ENCODE assay signal across 10 mouse cellular contexts in the genomic region with DNA sequence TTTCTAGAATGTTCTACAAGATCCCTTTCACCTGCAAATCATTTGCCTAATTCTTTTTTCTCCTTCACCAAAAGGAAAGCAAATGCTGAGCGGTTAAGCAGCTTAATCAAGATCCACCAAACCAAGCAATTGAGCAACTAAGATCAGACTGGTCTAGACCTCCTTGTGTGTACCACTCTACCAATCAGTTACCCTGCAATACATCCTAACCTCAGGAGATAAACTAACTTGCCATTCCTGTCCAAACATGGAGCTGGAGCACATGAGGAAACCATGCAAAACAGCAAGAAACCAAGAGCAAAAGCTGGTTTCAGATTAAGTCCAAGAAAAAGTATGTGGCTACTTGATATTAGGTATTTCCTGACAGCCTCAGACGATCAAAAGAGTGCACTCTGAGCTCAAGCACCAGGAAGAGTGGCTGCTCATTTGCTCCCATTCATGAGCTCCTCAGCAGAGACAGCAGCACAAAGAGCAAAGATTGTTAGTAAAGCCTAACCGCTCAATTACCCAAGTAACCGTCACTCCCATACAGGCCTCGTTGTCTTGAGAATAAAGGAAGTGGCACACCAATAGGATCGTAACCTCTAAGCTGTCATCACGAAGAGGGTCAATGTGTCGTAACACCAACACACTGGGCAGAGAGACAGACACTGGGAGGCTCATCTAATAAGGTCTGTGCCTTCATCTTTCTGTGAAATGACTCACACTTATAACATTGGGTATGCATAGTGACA.
DNase-seq lines count a peak whose midpoint lies in the region; ATAC-seq and TF ChIP-seq lines count a peak whose summit lies in the region.
"Had no signal": no experiment of that assay in that cellular context is flagged by ENCODE, and none has a peak within 500 bp of the region (broad histone marks: within the 10 kb centered on the region; RNA-seq: fewer than 3 reads in every experiment).

No protein-coding gene starts in this region.

- H3K4me1 ChIP-seq in lung, adult 2 months (ENCODE audit: control insufficient read depth, insufficient read depth, low read length), result no peaks in the 10 kb centered on the region
- peaks cover 23% of the 10 kb centered on the region for H3K4me1 ChIP-seq in forebrain, embryonic 10.5 days
- no peaks in the 10 kb centered on the region for H3K4me1 ChIP-seq in hindbrain, postnatal 0 days (ENCODE audit: insufficient read depth, low read length)
- H3K4me1 ChIP-seq in heart, adult 2 months (ENCODE audit: control insufficient read depth, insufficient read depth, low read length), result no peaks in the 10 kb centered on the region

- intact Hi-C loops in heart, adult 2 months (cut with DNase I), result no loop called here

- TF ChIP-seq EP300 in heart, adult 2 months (IDR thresholded peaks at IDR 0.05; ENCODE audit: insufficient read depth, low read depth, low read length), result no peak

- no peaks in the 10 kb centered on the region for H3K9me3 ChIP-seq in forebrain, embryonic 10.5 days
- H3K9me3 ChIP-seq in hindbrain, postnatal 0 days (ENCODE audit: low read length), result no peaks in the 10 kb centered on the region

- peaks cover 44% of the 10 kb centered on the region for H3K27me3 ChIP-seq in forebrain, embryonic 10.5 days (ENCODE audit: poor library complexity, severe bottlenecking)
- no peaks in the 10 kb centered on the region for H3K27me3 ChIP-seq in hindbrain, postnatal 0 days (ENCODE audit: insufficient read depth, low read length)
- no peaks in the 10 kb centered on the region for H3K27me3 ChIP-seq in heart, adult 2 months (ENCODE audit: control insufficient read depth, insufficient read depth, low read length)

- TF ChIP-seq POLR2A in lung, adult 2 months (IDR thresholded peaks at IDR 0.05; ENCODE audit: borderline replicate concordance, extremely low read depth, low read depth, low read length), result no peak
- TF ChIP-seq POLR2A in heart, adult 2 months (IDR thresholded peaks at IDR 0.05; ENCODE audit: insufficient read depth, low read depth, low read length), result no peak

- DNase-seq in lung, postnatal 25 days (ENCODE audit: low spot score), result peak; percentile 4
- no peak for DNase-seq in lung, adult 2 months
- peak; percentile 29 for DNase-seq in forebrain, embryonic 10.5 days (ENCODE audit: extremely low spot score, low spot score)
- no peak for DNase-seq in hindbrain, postnatal 0 days (ENCODE audit: low spot score)
- DNase-seq in urinary bladder, postnatal 14 days (ENCODE audit: low spot score), result no peak
- no peak for DNase-seq in heart, adult 2 months
- DNase-seq: cerebellum, adult 8-10 months had no signal

- no peak overlapping the region for H3K9ac ChIP-seq in hindbrain, postnatal 0 days (replicated peaks; ENCODE audit: low read length)
- no peak overlapping the region for H3K9ac ChIP-seq in heart, adult 2 months (ENCODE audit: low read depth, low read length)

- peak; percentile 55; the same call in 1 of the 2 replicates for ATAC-seq in hindbrain, postnatal 0 days
- ATAC-seq in neutrophil, adult 5-6 weeks (ENCODE audit: extremely low read depth, insufficient number of reproducible peaks, low FRiP score, poor library complexity, severe bottlenecking), result peak; percentile 85
- ATAC-seq in inflammation-experienced regulatory T-cells, adult 6 months, result no peak
- ATAC-seq: lung, postnatal 0 days had no signal

- H3K79me2 ChIP-seq in heart, adult 2 months (replicated peaks; ENCODE audit: control insufficient read depth, insufficient read depth, low read length), result no peaks in the 10 kb centered on the region

- TF ChIP-seq CTCF in lung, adult 2 months (IDR thresholded peaks at IDR 0.05; ENCODE audit: insufficient read depth, low read length), result no peak
- TF ChIP-seq CTCF in hindbrain, postnatal 0 days (IDR thresholded peaks at IDR 0.05; ENCODE audit: low read depth), result no peak
- no peak for TF ChIP-seq CTCF in heart, adult 2 months (IDR thresholded peaks at IDR 0.05)

- H3K27ac ChIP-seq in forebrain, embryonic 10.5 days, result no peak overlapping the region
- H3K27ac ChIP-seq in hindbrain, postnatal 0 days, result no peak overlapping the region
- H3K27ac ChIP-seq in heart, adult 2 months, result no peak overlapping the region

- no peak overlapping the region for H3K4me3 ChIP-seq in lung, adult 2 months (replicated peaks; ENCODE audit: extremely low read depth, low read depth, low read length)
- no peak overlapping the region for H3K4me3 ChIP-seq in forebrain, embryonic 10.5 days
- H3K4me3 ChIP-seq in hindbrain, postnatal 0 days (ENCODE audit: low read length), result no peak overlapping the region
- H3K4me3 ChIP-seq in heart, adult 2 months, result no peak overlapping the region

- 58% methylated on average over 8 of the region's 8 CpGs for WGBS in lung, adult 2 months
- WGBS in forebrain, embryonic 10.5 days, result 21% methylated on average over 8 of the region's 8 CpGs
- 25% methylated on average over 8 of the region's 8 CpGs for WGBS in hindbrain, postnatal 0 days
- WGBS in heart, adult 2 months, result 75% methylated on average over 8 of the region's 8 CpGs

- no peaks in the 10 kb centered on the region for H3K36me3 ChIP-seq in forebrain, embryonic 10.5 days (replicated peaks)
- H3K36me3 ChIP-seq in hindbrain, postnatal 0 days (ENCODE audit: insufficient read depth, low read length), result no peaks in the 10 kb centered on the region
- no peaks in the 10 kb centered on the region for H3K36me3 ChIP-seq in heart, adult 2 months (ENCODE audit: control insufficient read depth, insufficient read depth, low read length)

- no peak overlapping the region for H3K4me2 ChIP-seq in hindbrain, postnatal 0 days (ENCODE audit: low read depth, low read length)

Comparison
In these comparisons a context has a peak if more than half of its experiments do, and no peak if none do; other contexts are left out.
1. DNase-seq: peak in lung, postnatal 25 days (single experiment) and forebrain, embryonic 10.5 days (single experiment); none in lung, adult 2 months (single experiment), hindbrain, postnatal 0 days (single experiment), urinary bladder, postnatal 14 days (single experiment) and heart, adult 2 months (0 of 2).